Mouse (Mus musculus) frontal cortex, postnatal 14 days (tissue): ENCODE data around the gene Foxk2.
A peak's percentile ranks its signal among the peaks of the same experiment; 100 is the strongest.
"Not testable (repeated sequence)": the region's sequence is repeated elsewhere in the genome, so short reads cannot be mapped to it uniquely, and the experiment has no call there.

Experiments
- DNase-seq, 2 experiments: peaks; one replicate each; pipeline ENCODE4 v3.0.0; 2022; ENCODE audit warnings: low spot score in 2 of 2

Foxk2 gene

DNA sequence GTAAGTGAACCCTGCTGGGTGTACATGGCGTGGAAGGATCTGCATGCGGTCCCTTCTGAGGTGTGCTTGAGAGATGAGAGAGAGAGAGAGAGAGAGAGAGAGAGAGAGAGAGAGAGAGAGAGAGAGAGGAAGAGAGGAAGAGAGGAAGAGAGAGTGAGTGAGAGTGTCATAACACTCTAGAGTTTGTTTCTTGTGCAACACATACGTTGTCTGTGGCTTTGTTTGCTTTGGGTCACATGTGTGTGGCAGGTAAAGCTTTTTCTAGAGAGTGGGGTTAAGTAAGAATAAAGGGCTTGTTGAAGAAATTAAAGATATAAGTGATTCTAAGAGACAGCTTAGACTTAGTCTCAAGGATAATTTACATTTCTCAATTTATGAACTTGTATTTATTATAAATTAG, 18.2 kb downstream of the Foxk2 start:
- DNase-seq = no peak

DNA sequence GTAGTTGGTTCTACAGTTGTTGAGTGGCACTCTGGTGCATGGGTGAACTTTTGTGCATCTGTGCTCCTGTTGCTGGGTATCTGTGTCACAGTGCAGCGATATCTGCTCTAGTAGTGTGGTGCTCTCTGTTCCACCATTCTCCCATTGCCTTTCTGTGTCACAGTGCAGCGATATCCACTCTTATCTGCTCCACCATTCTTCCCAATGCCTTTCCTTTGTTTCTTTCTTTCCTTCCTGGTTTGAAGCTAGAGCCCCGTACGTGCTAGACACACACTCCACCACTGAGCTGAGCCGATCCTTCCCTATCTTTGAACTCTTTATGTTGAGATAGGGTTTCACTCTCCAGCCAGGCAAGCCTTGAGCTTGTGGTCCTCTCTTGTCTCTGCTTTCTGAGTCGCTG, 23.1 kb downstream of the Foxk2 start:
- no peak for DNase-seq

DNA sequence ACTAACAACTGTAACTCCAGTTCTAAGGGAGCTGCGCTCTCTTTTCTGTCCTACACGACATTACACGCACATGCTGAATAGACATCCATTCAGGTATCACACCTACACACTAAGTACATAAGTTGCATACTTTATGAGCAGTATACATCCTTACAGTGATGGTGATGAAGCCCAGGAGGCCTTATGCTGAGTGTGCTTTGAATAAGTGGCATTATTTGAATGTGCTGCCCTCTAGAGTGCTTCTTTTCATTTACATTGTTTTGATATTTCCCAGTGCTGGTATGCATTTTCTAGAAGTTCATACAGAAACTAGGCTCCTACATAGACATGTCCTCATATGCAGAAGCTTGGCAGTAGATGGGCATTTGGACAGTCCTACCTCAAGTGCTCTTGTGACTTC, 30.1 kb downstream of the Foxk2 start:
- no peak for DNase-seq

DNA sequence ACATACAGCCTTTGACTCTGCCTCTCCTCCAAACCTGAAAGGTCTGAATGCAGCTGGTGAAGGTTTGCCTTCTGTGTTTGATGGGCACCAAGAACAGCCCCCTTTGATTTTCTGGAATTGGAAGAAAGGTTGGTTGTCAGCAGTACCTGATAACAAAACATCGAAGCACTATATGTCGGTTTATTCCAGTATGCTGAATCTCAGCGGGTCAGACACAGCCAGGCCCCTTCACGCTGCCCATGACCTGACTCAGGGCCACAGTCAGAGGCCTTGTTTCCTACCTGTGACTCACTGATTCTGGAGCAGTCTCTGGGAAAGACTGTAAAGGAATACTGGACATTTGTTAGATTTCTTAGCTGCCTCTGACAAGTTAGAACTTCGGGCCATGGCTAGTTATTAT, 35.0 kb downstream of the Foxk2 start:
- DNase-seq = no peak

DNA sequence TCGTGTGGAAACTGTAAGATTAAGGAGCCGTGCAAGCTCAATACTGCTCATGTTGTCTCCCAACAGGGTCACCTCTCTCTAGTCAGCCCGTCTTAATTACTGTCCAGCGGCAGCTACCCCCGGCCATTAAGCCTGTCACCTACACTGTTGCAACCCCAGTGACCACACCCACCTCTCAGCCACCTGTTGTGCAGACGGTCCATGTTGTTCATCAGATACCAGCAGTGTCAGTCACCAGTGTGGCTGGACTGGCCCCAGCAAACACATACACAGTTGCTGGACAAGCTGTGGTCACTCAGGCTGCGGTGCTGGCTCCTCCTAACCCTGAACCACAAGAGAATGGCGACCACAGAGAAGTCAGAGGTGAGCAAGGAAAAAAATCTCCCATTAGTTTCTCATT, 38.7 kb downstream of the Foxk2 start:
- DNase-seq = no peak

DNA sequence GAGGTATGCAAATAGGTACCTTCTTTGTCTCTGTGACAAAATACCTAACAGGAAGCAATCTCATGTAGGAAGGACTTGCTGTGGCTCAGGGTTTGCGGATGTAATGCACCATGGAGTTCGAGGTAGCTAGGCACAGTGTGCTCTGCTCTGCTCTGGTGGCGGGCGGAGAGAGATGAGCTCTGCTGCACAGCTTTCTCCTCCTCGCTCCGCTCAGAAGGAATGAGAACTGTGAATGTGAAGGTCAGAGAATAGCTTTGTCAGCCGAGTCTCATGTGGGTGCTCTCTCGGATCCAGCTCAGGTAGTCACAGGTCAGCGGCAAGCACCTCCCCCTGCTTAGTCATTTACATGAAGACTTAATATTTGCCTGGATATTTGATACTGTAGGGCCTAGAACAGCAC, 40.5 kb downstream of the Foxk2 start:
- DNase-seq = no peak

DNA sequence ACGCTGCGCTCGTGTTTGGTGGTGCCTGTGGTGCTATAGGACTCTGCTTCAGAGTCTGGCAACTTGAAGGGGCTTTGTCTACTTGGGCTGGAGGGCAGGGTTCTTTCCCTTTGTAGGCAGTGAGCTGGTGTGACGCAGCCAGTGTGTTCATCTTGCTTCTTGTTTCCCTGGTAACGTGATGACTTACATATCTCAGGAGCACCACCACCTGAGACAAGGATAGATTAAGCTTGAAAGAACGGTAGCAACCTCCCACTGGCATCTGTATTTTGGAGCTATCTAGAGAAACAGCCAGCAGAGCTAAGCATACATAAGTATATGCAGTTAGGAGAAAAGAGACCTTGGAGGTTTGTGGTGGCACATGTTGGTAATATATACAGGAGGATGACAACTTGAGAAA, 45.6 kb downstream of the Foxk2 start:
- peak in 1 of 2 experiments; percentile 34 for DNase-seq

DNA sequence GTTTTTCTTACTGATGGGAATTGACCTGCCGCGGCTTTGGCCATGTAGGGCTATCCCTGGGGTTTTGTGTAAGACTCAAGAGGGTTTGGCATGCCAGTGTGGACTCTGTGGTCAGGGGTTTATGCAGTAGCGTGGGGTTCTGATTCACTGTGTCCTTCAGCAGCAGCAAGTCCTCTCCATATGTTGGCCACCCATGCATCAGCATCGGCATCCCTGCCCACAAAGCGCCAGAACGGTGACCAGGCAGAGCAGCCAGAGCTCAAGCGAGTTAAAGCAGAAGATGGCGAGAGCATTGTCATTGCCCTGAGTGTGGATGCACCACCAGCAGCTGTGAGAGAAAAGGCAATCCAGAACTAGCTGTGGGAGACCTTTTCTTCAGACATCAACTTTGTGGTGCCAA, 46.8 kb downstream of the Foxk2 start:
- no peak for DNase-seq

DNA sequence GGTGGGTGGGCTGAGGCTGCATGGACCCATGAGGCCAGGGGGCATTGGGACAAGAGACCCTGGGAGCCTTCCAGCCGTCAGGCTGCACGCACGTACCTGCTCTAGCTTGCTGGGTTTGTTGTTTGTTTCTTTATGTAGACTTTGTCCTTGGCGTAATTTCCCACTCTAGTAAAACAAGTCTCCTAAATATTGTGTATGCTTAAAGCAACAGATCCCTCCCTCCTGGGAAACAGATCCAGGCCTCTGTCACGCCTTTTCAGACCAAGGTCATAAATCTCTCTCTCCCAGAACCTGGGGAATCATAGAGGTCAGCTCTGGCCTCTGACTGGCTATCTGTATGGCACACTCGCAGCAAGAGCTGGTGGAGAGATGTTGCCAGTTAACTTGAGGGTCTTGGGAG, 47.9 kb downstream of the Foxk2 start:
- not testable (repeated sequence) for DNase-seq

DNA sequence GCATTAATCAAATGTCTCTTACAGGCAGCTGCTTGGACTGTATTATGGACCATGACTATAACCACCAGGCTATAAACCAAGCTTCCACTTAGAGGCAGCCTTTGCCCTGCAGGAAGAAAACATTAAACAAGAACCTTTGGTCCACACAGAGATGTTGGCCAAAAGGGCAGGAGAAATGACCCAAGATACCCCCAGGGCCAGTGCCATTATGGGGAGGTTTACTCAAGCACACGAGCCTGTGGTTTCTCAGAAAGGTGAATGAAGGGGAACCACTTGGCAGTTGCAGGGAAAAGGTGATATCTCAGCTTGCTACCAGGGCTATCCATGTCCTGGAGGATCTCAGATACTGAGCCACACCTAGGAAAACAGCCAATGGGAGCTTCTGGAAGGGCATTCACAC, 66.2 kb downstream of the Foxk2 start:
- no peak for DNase-seq

DNA sequence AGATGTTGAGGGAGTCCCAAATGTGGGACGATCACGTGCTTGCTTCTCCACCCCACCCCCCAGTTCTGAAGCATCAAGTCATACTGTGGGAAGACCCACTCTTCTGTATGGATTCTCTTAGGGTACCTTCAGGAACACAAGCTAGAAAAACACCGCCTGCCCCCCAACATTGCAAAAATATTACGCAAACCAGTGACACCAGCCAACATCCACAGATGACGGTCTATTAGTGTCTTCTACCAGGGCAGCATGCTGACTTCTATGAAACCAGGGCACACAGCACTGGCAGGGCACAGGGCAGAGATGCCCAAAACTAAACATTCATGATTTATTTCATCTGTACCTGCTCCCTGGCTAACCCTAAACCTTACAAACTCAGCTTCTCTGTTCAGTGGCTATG, 66.9 kb downstream of the Foxk2 start:
- DNase-seq = no peak

DNA sequence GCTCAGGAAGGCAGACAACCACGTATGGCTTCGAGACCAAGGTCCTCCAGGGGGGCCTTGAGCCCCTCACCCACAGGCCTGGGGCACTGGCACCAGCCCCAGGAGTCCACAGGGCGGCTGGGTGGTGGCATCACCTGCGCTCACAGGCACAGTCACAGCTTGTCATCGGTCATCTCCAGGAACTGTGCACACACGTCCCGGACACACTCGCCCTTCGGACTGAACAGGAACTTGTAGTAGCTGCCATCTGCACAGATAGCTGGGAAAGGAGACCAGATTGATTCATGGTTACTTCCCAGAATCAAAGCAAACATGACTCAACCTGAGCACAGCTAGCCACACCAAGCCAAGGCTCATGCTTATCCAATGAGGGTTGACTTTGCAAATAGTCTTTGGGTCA, 68.4 kb downstream of the Foxk2 start:
- no peak for DNase-seq

DNA sequence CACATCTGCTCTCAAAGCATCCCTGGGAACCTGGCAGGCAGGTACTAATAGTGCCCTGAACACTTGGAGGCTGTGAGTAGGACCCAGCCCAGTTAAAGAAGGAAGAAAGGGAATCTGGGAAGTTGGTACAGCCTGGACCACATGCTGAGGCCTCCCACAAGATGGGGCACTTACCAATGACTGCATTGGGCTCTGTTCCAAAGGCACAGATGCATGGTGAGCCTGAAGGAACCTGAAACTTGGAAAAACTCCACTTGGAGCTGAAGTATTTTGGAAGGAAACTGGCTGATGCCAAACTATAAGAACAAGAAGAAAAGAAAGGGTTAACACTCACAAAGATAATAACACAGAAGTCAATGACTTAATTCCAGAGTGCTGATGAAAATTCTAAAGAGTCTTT, 68.8 kb downstream of the Foxk2 start:
- DNase-seq = no peak

DNA sequence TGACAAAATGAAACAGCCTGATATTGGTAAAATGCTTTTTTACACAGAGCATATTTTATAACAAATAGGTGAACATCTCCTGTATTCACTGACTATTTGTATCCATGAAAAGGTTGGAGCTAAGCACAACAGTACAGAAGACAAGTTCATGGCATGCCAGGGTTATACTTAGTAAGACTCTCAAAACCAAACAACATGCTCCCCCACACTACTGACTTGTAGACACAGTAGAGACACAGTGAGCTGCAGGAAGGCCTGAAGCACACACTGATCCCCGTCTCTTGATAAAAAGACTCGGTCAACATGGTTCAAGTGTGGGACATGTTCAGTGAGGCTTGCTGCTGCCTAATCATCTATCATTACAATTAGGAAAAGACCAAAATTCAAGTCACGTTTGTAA, 71.9 kb downstream of the Foxk2 start:
- no peak for DNase-seq

DNA sequence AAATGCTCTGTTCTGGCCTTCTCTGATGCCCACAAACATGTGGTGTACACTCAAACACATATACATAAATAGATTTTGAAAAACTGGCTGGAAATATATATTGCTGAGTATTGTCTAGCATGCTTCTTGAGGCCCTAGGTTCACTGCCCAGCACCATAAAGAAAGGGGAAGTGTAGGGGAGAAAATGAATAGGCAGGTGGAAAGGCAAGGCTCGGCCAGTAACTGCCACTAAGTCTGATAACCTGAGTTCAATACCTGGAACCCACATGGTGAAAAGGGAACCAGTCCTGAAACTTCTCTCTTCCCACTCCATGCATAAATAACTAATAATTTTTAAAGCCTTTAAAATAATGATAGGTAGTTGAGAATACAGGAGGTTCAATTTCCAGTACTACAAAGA, 79.9 kb downstream of the Foxk2 start:
- no peak for DNase-seq

DNA sequence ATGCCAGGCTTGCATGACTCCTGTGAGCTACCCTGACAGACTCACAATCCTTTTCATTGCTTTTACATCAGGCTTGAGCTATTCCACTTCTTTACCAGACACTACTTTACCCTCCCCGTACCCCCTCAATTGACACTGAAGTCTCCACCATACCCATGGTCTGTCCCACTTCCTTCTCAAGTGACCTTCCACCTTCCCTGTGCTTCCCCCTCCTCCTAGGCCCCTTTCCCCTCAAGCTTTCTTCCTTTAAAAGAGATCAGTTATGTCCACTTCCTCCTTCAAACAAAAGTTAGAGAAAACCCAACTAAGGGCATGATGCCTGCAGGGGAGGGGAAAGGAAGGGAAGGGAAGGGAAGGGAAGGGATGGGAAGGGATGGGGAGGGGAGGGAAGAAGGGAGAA, 80.5 kb downstream of the Foxk2 start:
- no peak for DNase-seq

DNA sequence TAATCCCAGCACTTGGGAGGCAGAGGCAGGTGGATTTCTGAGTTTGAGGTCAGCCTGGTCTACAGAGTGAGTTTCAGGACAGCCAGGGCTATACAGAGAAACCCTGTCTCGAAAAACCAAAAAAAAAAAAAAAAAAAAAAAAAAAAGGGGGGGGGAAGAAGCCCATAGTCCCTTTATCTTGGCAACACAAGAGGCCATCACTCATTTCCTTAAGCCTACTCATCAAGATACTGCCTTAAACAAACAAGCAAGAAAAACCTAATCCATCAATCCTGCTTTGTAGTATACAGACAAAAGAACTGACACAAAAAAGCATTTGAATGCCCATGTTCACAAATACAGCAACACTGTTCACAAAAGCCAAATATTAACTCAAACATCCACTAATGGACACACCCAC, 82.6 kb downstream of the Foxk2 start:
- not testable (repeated sequence) for DNase-seq

DNA sequence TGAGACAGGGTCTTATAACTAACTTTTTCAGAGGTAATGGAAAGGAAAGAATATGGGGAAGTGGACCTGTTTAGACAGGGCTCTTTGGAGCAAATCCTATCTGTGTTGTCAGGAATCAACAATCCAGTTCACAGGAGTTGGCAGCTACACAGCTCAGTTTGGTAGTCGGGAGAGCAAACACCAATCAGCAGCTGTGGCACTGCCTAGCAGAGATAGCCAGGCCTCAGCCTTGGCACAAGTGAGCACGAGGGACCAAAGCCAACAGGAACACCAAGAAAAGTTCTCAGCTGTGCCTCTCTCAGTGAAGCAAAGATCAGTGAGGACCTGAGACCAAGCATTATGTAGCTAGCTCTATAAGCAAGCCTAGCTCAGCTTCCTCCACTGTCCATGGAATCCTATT, 87.2 kb downstream of the Foxk2 start:
- DNase-seq = no peak

DNA sequence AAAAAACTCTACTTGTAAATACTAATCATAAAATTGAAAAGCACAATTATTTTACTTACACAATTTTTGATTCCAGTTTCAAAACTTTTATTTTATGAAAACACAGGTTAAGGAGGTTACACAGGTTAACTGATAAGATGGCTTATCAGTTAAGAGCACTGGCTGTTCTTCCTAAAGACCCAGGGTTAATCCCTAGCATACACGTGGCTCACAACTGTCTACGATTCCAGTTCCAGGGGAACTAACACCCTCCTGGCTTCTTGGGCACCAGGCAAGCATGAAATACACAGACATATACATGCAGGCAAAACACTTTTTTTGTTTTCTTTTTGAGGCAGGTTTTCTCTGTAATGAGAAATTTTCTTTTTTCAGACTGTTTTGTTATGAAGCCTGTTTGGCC, 88.4 kb downstream of the Foxk2 start:
- no peak for DNase-seq

DNA sequence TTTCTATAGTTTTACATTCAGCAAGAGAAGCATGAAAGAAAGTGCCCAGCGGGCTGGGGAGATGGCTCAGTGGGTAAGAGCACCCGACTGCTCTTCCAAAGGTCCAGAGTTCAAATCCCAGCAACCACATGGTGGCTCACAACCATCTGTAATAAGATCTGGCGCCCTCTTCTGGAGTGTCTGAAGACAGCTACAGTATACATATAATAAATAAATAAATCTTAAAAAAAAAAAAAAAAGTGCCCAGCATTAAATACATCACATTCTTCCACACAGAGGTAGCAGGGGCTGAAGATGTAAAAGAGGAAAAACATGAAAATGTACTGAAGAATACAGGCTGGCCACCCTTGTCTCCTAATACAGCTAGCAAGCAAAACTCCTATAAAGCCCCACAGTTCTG, 88.9 kb downstream of the Foxk2 start:
- DNase-seq = not testable (repeated sequence)

DNA sequence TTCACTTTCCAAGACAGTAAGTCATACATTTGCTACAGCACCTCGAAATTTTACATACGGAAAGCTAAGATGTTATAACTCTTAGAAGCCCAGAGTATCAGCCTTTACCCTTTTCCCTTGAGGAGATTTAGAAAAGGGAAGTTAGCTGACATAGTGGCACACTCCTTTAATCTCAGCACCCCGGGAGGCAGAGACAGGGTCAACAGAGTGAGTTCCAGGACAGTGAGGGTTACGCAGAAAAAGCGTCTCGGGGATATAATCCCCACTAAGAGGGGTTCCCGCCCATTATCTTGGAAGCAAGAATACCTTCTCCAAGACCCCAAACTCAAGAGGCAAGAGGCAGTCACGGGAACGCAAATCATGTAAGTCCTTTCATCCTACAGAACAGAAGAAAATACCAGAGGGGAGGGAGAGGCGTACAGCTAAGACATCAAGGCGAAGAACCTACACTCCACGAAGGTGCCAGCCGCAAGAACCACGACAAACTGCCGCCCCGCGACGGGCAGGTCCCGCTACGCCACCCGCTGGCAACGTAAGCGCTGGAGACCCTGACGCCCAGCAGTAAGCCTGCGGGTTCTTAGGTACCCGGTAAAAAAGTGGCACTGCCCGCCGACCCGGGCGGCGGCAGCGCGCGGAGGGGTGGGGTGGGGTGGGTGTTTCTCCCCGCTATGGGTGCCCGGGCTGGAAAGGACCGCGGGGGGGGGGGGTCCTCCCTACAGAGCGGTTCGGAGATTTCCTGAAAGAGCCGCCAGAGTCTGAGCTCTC, 93.7 kb downstream of the Foxk2 start:
- DNase-seq = peak in 1 of 2 experiments; percentile 32

DNA sequence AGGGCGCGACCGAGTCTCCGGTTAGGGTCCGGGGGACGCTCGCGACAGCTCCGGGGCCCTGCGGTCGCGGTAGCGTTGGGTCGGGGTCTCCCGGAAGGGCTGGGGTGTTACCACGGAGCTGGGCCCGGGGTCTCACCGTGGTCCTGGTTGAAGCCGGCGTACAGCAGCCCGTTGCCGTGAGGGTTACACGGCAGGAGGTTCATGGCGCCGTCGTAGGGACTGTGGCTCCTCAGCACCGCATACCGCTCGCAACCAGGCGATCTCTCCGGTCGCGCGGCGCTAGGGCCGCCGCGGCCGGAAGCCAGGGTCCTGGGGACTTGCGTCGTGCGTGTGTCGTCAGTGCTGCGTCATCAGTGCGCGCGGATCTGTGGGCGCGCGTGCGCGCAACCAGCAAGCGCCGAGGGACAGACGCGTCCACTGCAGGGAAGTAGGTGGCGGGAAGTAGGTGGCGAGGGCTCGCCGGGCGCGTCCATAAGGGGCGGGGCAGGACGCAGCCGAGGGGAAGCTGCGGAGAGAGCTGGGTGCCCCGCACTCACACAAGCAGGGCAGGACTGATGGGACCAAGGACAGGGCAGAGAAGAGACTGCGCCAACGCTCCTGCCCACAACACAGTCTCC, 94.4 kb downstream of the Foxk2 start, which contains the start of gene Wdr45b:
Gene Wdr45b, minus strand, starts transcription at position 355 of the 617 bp plus-strand sequence.
- peak; percentile 96 to 98 for DNase-seq
